Mouse (Mus musculus) retina, postnatal 7 days (tissue): Measurements from ENCODE around the gene Tnpo2.
A peak's percentile ranks its signal among the peaks of the same experiment; 100 is the strongest.

ENCODE experiments used
- DNase-seq: peaks from one replicate; pipeline ENCODE4 v3.0.0-alpha.2; 2012; ENCODE audit warnings: low read depth, low spot score

Gene Tnpo2

GRCm38 (mm10) chr8:85036718-85037365, at the start of gene Tnpo2:
Gene Tnpo2, plus strand, starts transcription at chr8:85036915.
- DNase-seq = peak; percentile 94

DNA sequence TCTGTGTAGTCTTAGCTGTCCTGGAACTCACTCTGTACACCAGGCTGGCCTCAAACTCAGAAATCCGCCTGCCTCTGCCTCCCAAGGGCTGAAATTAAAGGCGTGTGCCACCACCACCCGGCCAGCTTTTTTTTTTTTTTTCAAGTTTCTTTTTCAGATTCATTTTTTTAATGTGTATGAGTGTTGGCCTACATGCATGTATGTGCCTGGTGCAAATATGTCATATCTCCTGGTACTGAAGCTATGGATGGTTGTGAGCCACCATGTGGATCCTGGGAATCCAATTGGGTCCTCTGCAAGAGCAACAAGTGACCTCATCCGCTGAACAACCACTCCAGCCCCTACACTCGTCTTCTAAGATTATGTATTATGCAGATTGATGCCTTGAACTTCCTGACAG, 49.3 kb upstream of the Tnpo2 start:
- DNase-seq = no peak

DNA sequence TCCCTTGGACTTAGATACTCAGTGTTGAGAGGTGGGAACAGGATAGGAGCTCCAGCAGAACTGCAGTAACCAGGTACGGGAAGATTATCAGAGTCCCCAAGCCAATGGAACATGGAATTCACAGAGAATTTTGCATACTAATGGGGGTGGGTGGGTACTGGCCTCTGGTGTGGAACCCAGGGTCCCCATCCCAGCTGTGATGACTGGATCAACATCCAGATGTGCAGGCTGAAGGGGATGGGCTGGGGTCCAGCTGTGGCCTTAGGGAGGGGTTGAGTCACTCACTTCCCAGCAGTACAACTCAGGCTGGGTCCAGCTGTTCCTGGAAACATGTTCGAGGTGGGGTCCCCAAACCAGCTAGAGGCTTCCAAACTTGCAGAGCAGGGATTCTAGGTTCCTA, 48.8 kb upstream of the Tnpo2 start:
- DNase-seq = no peak

- DNase-seq = no peak
These were observed 47.4 kb upstream of the Tnpo2 start for GRCm38 (mm10) chr8:84989311-84989731.

- DNase-seq = peak; percentile 85
These were observed 46.9 kb upstream of the Tnpo2 start for GRCm38 (mm10) chr8:84989810-84990209.

- DNase-seq = peak; percentile 97
These were observed 46.4 kb upstream of the Tnpo2 start, which contains the start of gene Hook2 for GRCm38 (mm10) chr8:84990349-84990748. Gene Hook2, plus strand, starts transcription at chr8:84990603.

DNA sequence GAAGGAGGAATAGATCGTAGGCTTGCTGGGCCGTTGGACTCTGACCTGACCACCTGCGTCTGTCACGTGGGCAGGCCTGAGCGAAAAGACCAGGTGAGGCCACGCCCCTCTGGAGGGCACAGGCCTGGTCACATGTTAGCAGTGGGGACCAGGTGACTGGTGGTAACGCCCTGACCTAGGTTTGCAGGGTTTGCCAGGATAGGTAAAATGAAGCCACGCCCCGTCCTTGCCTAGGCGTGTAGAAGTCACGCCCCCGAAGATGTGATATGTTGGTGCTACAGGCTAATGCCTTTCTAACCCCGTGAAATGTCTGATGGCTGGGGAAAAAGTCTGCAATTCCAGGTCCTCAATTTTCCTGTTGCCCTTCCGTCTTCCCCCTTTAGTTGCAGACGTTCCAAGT, 45.9 kb upstream of the Tnpo2 start:
- DNase-seq = no peak

- DNase-seq = no peak
These were observed 42.3 kb upstream of the Tnpo2 start for GRCm38 (mm10) chr8:84994375-84994774.

DNA sequence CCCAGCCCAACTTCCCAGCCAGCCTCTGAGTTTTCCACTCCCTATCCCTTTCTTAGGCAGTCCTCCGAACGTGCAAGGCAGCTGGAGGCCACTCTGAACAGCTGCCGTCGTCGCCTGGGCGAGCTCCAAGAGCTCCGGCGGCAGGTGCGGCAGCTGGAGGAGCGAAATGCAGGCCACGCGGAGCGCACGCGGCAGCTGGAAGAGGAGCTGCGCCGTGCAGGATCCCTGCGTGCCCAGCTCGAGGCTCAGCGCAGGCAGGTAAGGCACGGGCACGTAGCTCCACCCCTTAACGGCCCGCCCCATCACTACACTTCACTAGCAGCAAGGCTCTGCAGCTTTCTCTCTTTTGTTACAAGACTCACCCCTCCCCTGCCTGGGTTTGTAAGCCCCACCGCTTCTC, 41.0 kb upstream of the Tnpo2 start:
- no peak for DNase-seq

DNA sequence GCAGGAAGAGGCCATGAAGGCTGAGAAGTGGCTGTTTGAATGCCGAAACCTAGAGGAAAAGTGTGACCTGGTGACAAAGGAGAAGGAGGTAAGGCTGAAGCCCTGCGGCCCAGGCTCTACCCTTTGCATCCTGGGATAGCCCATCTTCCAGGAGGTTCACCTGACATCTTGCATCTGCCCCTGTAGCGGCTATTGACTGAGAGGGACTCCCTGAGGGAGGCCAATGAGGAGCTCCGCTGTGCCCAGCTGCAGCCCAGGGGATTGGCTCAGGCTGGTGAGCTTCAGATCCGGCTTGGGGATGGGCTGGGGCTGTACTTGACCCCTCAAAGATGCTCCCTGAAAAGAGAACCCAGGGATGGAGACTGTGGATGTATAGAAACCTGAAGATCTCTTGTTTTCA, 39.7 kb upstream of the Tnpo2 start:
- DNase-seq = no peak

DNA sequence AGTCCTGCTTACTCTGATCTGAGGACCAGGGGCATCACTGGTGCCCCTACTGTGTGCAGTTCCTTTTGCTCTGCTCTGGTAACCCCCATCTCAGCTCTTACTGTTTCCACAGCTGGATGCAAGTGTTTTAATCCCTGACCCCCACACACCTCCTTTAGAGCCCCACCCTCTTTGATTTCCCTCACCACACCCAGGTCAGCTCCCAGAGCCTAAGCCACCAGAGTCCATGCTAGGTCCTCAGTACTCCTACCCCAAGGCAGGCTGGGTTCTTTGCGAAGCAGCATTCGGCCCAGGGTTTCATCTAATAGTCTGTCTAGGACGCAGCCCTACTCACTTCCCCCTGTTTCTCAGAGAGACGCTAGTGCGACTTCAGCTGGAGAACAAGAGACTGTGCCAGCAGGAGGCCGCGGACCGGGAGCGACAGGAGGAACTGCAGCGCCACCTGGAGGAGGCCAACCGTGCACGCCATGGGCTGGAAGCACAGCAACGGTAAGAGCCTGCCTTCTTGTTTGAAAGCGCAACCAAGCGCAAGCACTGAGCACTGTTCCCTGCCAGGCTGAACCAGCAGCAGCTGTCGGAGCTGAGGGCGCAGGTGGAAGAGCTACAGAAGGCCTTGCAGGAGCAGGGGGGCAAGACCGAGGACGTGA, 38.9 kb upstream of the Tnpo2 start:
- peak; percentile 74 for DNase-seq

- DNase-seq = no peak
These were observed 29.0 kb upstream of the Tnpo2 start for GRCm38 (mm10) chr8:85007686-85008085.

DNA sequence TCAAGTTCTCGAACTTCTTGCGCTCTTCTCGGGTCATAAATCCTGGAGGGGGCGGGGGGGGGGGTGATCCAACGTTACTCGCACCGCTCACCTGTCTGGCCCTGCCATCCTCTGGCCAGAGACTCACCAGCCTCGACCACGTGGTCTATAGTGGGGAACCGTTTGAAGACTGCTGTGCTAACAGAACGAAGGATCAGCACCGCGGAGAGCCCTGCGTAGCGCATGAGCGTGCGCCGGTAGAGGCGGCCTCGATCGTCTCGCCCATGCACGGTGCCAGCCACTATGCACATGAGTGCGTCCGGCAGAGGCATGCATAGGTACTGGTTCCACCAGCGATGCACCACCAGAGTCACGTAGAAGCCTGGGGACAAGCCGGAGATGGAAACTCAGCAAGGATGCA, 25.5 kb upstream of the Tnpo2 start:
- DNase-seq = no peak

- DNase-seq = peak; percentile 77
These were observed 23.4 kb upstream of the Tnpo2 start for GRCm38 (mm10) chr8:85013230-85013840.

GRCm38 (mm10) chr8:85014431-85014830, 22.3 kb upstream of the Tnpo2 start, which contains the start of gene Best2:
Gene Best2, minus strand, starts transcription at chr8:85014531.
- no peak for DNase-seq

- DNase-seq = no peak
These were observed 20.0 kb upstream of the Tnpo2 start for GRCm38 (mm10) chr8:85016724-85017123.

DNA sequence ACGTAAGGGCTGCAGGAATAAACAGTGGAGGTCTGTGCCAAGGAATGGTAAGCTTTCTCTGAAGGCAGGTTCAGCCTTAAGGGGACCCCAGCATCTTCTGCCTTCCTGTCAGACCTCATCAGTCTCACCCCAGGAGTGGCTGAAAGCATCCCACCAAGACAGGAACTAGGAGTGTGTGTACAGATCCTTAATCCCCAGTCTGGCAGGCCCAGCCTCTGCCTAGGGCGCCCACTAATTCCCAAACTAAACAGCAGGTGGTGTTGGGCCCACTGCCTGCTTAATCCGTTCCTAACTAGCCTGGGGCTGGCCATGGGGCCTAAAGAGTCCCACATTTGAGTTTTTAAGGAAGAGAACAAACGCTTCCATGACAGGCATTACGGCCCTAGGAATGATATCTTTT, 19.5 kb upstream of the Tnpo2 start:
- DNase-seq = no peak

GRCm38 (mm10) chr8:85021514-85022055, 15.1 kb upstream of the Tnpo2 start:
- no peak for DNase-seq

- no peak for DNase-seq
These were observed 12.9 kb upstream of the Tnpo2 start for GRCm38 (mm10) chr8:85023846-85024245.

DNA sequence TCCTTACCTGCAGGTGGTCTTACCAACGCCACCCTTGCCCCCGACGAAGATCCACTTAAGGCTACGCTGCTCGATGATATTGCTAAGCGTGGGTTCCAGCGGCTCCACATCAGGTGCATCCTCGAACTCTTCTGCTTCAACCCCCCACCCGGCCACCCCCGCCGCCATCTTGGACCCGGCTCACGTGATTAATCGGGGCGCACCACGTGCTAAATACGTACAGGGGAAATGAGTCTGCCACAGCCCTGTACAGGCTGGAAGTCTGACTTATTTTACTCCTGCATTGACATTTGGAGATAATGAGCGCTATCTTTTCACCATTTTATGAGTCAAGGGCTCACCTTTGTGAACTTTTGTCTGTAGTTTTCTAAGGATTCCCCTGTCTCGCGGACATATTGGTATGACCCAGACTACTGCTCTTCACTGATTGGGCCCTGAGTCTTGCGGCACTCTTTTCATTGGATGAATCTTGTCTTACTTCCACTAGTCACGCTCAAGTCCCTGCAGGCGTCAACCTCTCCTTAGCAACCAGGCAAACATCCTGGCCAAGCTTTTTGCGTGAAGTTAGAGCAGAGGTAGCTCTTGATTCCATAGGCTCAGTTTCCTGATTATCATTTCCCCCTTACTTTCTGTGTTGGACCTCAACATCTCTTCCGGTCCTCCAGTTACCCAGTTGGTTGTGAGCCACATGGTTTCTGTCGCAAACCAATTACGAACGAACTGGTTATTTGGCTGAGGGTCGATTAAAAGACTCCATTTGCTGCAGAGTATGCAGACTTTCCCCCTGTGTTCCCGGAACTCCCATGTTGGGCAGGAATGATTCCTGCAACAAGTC, 11.4 kb upstream of the Tnpo2 start, which contains the start of gene Asna1:
Asna1 (minus strand) TSS at position 184 of the 835 bp plus-strand sequence.
- DNase-seq = peak; percentile 86

- peak; percentile 93 for DNase-seq
These were observed 9.8 kb upstream of the Tnpo2 start, which contains the start of gene Trir for GRCm38 (mm10) chr8:85026670-85027515. Gene Trir, plus strand, starts transcription at chr8:85026823.
